Mouse (Mus musculus) bone marrow macrophage, adult 2 months (primary cell): ENCODE measurements around the gene Dpep2nb.

Source experiments
- CTCF ChIP-seq: IDR thresholded peaks from 2 replicates; pipeline ENCODE4 v1.5.1; 2012; ENCODE audit warnings: low read depth, mild to moderate bottlenecking, low read length, moderate library complexity
- POLR2A ChIP-seq: IDR thresholded peaks from 2 replicates; pipeline ENCODE4 v1.6.1; 2012; ENCODE audit warnings: mild to moderate bottlenecking, low read depth, low read length, borderline replicate concordance

DNA sequence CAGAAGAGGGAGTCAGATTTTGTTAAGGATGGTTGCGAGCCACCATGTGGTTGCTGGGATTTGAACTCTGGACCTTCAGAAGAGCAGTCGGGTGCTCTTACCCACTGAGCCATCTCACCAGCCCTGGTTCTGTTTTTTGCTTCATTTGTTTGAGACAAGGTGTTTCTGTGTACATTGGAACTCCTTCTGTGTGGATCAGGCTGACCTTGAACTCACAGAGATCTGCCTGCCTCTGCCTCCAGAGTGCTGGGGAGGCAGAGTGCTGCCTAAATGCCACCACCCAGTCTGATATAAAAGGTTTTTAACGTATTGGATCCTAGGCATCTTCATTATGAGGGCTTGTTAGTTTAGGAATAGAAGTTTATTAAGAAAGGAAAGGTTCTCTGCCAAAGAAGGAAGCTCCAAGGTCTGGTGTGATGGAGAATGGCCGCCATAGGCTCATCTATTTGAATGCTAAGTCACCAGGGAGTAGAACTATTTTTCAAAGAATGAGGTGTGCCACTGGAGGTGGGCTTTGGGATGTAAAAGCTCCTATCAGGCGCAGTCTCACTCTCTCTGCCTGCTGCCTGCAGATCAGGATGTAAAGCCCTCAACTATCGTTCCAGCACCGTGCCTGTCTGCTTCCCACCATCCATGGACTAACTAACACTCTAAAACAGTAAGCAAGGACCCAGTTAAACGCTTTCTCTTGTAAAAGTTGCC is 34.6 kb downstream of the Dpep2nb start:
- no peak for TF ChIP-seq CTCF
- no peak for TF ChIP-seq POLR2A
